9 mouse cellular contexts compared by ENCODE assay signal in the genomic region with DNA sequence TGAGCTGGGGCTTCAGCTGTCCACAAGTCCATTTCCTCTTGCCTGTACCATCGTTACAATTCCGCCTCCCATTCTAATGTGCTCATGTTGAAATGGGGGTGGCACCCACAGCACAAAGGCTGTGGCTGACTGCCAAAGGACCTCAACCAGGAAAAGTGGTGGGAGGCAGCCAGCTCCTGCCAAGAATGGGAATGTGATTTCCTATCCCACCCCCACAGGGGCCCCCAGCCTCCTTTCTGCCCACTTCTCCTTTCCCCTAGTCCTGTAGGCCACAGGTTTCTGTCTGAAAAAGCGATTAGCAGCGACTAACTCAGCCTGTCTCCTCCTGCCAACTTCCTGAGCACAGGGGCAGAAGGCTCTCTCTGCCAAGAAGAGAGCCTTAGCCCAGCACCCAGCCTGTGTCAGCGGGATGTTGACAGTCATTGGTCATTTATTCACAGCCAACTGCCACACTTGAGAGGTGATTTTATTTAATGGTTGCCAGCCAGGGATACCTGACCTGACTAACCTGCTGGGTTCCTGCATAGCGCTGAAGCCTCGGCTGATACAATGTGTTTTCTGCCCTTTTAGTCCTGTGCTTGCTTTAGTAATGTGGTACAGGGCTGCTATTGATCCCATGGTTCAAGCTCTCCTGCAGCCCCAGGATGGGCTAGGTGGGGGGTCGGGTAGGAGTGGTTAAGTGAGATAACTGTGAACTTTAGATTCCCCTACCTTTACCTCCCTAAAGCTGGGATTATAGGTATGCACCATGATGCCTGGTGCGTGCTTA.
A peak's percentile ranks its signal among the peaks of the same experiment; 100 is the strongest.
DNase-seq lines count a peak whose midpoint lies in the region; ATAC-seq and TF ChIP-seq lines count a peak whose summit lies in the region.
"Had no signal": no experiment of that assay in that cellular context is flagged by ENCODE, and none has a peak within 500 bp of the region (broad histone marks: within the 10 kb centered on the region; RNA-seq: fewer than 3 reads in every experiment).

No protein-coding gene starts in this region.

- no peak overlapping the region for H3K4me2 ChIP-seq in hindbrain, embryonic 13.5 days
- H3K4me2 ChIP-seq in heart, embryonic 11.5 days = no peak overlapping the region
- no peak overlapping the region for H3K4me2 ChIP-seq in liver, postnatal 0 days (ENCODE audit: low read depth, low read length)

- no peak for TF ChIP-seq POLR2A in cortical plate, adult 2 months (IDR thresholded peaks at IDR 0.05; ENCODE audit: extremely low read depth, insufficient read depth, low read length)

- H3K36me3 ChIP-seq in hindbrain, embryonic 13.5 days = no peaks in the 10 kb centered on the region
- H3K36me3 ChIP-seq in hindbrain, embryonic 10.5 days = no peaks in the 10 kb centered on the region
- H3K36me3 ChIP-seq in heart, embryonic 11.5 days (ENCODE audit: control insufficient read depth, insufficient read depth, low read length) = no peaks in the 10 kb centered on the region
- H3K36me3 ChIP-seq in liver, postnatal 0 days (replicated peaks; ENCODE audit: insufficient read depth, low read length) = no peaks in the 10 kb centered on the region

- peaks cover 3% of the 10 kb centered on the region; the same call in 1 of the 2 replicates for H3K27me3 ChIP-seq in hindbrain, embryonic 13.5 days
- H3K27me3 ChIP-seq in hindbrain, embryonic 10.5 days (ENCODE audit: insufficient read depth, poor library complexity, severe bottlenecking) = no peaks in the 10 kb centered on the region
- no peaks in the 10 kb centered on the region for H3K27me3 ChIP-seq in heart, embryonic 11.5 days (ENCODE audit: control insufficient read depth, insufficient read depth, low read length)
- H3K27me3 ChIP-seq in liver, postnatal 0 days (ENCODE audit: insufficient read depth, low read length) = no peaks in the 10 kb centered on the region

- H3K4me3 ChIP-seq in hindbrain, embryonic 13.5 days = no peak overlapping the region
- no peak overlapping the region for H3K4me3 ChIP-seq in hindbrain, embryonic 10.5 days
- no peak overlapping the region for H3K4me3 ChIP-seq in cortical plate, adult 2 months (ENCODE audit: insufficient read depth, low read length)
- H3K4me3 ChIP-seq in heart, embryonic 11.5 days (ENCODE audit: low read depth, low read length) = no peak overlapping the region
- no peak overlapping the region for H3K4me3 ChIP-seq in liver, postnatal 0 days (ENCODE audit: low read depth, low read length)
- H3K4me3 ChIP-seq: myocyte had no signal

- no peak for TF ChIP-seq CTCF in cortical plate, adult 2 months (IDR thresholded peaks at IDR 0.05; ENCODE audit: extremely low read depth, insufficient read depth, low read length)
- TF ChIP-seq CTCF in liver, postnatal 0 days (IDR thresholded peaks at IDR 0.05; ENCODE audit: low read depth) = no peak

- H3K27ac ChIP-seq in hindbrain, embryonic 13.5 days = peak overlapping the region; percentile 37; the same call in 1 of the 2 replicates
- no peak overlapping the region for H3K27ac ChIP-seq in hindbrain, embryonic 10.5 days
- H3K27ac ChIP-seq in cortical plate, adult 2 months (ENCODE audit: insufficient read depth, low read length) = 0 out of 2 replicates have a peak overlapping the region, but pooled peaks have one; percentile 49
- peak overlapping the region; percentile 6 for H3K27ac ChIP-seq in heart, embryonic 11.5 days (ENCODE audit: low read depth, low read length)
- H3K27ac ChIP-seq in liver, postnatal 0 days (ENCODE audit: low read depth) = peak overlapping the region; percentile 71

- H3K9me3 ChIP-seq in hindbrain, embryonic 13.5 days = no peaks in the 10 kb centered on the region
- no peaks in the 10 kb centered on the region for H3K9me3 ChIP-seq in hindbrain, embryonic 10.5 days
- H3K9me3 ChIP-seq in heart, embryonic 11.5 days (replicated peaks; ENCODE audit: control insufficient read depth, low read length) = no peaks in the 10 kb centered on the region
- no peaks in the 10 kb centered on the region for H3K9me3 ChIP-seq in liver, postnatal 0 days (ENCODE audit: low read length)

- no peak overlapping the region for H3K9ac ChIP-seq in hindbrain, embryonic 13.5 days
- H3K9ac ChIP-seq in heart, embryonic 11.5 days (ENCODE audit: low read depth, low read length) = no peak overlapping the region
- H3K9ac ChIP-seq in liver, postnatal 0 days (replicated peaks) = no peak overlapping the region

- peak; percentile 83 for ATAC-seq in hindbrain, embryonic 13.5 days (ENCODE audit: low FRiP score)
- peak; percentile 61 for ATAC-seq in heart, embryonic 11.5 days (replicated peaks; ENCODE audit: insufficient number of reproducible peaks, low FRiP score, low TSS enrichment)
- peak; percentile 24; the same call in 1 of the 2 replicates for ATAC-seq in liver, postnatal 0 days

- no peak for DNase-seq in hindbrain, embryonic 10.5 days (ENCODE audit: low spot score)
- peak; percentile 63 to 79 for DNase-seq in kidney, postnatal 36 days
- DNase-seq in liver, postnatal 0 days = peak; percentile 51
- DNase-seq in ovary, postnatal 36 days (ENCODE audit: low spot score) = peak; percentile 41
- no peak for DNase-seq in spleen, adult 12 weeks (ENCODE audit: low spot score)

- H3K4me1 ChIP-seq in hindbrain, embryonic 13.5 days (replicated peaks) = peaks cover 18% of the 10 kb centered on the region
- H3K4me1 ChIP-seq in hindbrain, embryonic 10.5 days (replicated peaks) = peaks cover 8% of the 10 kb centered on the region
- H3K4me1 ChIP-seq in cortical plate, adult 2 months (ENCODE audit: control insufficient read depth, insufficient read depth, low read length) = peaks cover 1% of the 10 kb centered on the region; the same call in 1 of the 2 replicates
- peaks cover 14% of the 10 kb centered on the region for H3K4me1 ChIP-seq in heart, embryonic 11.5 days (ENCODE audit: control insufficient read depth, insufficient read depth, low read length)
- H3K4me1 ChIP-seq in liver, postnatal 0 days (ENCODE audit: insufficient read depth) = peaks cover 13% of the 10 kb centered on the region

- TF ChIP-seq EP300 in liver, postnatal 0 days (IDR thresholded peaks at IDR 0.05; ENCODE audit: low read depth) = no peak

- 51% methylated on average over 9 of the region's 9 CpGs for WGBS in hindbrain, embryonic 13.5 days
- 66% methylated on average over 9 of the region's 9 CpGs for WGBS in hindbrain, embryonic 10.5 days
- 57% methylated on average over 9 of the region's 9 CpGs for WGBS in heart, embryonic 11.5 days (ENCODE audit: insufficient replicate concordance)
- WGBS in liver, postnatal 0 days (ENCODE audit: insufficient replicate concordance) = 33% methylated on average over 9 of the region's 9 CpGs

Comparison
In these comparisons a context has a peak if more than half of its experiments do, and no peak if none do; other contexts are left out.
1. ATAC-seq: peak in every context shown above with its lines; median percentile 83 in hindbrain, embryonic 13.5 days; 61 in heart, embryonic 11.5 days; 24 in liver, postnatal 0 days.
2. DNase-seq: peak in kidney, postnatal 36 days (2 of 2), liver, postnatal 0 days (single experiment) and ovary, postnatal 36 days (single experiment); none in hindbrain, embryonic 10.5 days (single experiment) and spleen, adult 12 weeks (single experiment).